Mouse (Mus musculus): ENCODE results near the gene Rps19bp1.
A peak's percentile ranks its signal among the peaks of the same experiment; 100 is the strongest.

The Rps19bp1 gene

DNA sequence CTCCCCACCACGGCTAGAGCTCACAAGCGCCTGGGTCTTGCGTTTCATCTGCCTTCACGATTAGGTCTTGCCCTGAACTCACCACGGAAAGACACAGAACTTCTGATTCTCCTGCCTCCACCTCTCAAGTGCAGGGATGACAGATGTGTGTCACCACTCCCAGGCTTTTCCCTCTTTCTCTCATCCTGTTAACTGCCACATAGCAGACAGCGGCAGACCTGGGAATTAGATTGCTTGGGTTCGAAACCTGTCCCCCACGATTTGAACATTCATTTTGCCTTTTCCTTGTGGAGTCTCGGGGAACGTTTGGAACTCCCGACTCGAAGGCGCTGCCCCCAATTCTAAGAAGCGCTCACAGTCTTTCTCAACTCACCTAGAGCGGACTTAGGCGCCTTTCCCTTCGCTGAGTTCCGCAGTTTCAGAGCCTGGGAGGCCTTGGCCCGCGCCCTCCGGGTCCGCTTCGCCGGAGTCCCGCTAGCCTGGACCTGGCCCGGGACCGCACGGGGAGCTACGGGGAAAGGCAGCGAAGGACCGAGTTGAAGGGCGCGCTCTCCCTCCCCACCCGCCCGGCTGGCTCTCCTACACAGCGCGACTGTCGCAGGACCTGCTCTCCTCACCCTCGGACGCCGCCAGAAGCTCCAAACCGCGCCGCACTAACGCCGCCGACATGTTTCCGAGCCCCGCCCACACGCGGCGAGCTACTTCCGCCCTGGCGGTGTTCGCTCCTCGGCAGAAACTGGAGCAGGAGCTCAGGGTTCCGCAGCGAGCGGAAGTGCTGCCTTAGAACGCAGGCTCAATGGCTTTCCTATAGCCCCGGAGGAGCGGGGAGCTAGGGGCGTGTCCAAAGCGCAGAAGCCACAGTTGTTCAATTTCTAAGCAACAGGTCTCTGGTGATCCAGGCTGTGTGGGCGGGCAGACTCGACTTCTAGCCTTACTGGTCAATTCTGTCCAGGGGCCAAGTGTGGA lies at the start of gene Rps19bp1:
Gene Rps19bp1 (minus strand): TSS at position 706 of the 966 bp plus-strand sequence.
- DNase-seq, result peak; percentile 85

DNA sequence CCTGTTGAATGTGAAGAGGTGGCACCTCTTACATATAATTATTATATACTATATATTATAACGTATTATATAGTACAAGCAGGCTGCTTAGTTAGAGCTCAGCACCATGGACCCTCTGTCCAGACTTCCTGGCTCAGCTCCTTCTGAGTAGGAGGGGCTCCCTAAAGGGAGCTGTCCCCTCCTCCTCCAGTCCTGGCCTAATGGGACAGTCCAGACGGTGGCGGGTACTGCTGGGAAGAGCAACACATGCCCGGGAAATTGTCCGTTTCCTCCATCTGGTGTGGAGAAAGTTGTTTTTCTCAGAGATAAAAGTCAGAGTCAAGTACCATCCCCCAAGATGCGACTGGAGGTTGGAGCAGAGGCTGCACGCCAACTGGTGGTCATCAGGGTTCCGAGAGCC lies 42.0 kb upstream of the Rps19bp1 start:
- DNase-seq, result no peak

DNA sequence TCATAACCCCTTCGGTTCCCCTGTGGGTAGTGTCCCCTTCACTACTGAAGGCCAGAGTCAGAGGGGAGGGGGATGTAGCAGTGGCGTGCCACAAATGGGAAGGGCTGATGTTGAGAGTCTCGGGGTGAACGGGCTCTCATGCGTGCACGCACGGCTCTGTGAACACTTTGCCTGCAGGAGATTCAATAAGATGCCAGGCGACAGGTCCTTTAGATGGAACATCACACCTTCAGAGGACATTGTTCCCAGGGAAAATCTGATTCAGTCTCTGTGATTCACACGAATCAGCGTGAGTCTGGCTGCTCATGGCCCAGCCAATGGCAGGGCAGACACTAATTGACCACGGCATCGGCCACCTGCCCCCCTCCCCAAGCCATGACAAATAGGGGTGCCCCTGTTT lies 40.1 kb upstream of the Rps19bp1 start:
- no peak for DNase-seq

DNA sequence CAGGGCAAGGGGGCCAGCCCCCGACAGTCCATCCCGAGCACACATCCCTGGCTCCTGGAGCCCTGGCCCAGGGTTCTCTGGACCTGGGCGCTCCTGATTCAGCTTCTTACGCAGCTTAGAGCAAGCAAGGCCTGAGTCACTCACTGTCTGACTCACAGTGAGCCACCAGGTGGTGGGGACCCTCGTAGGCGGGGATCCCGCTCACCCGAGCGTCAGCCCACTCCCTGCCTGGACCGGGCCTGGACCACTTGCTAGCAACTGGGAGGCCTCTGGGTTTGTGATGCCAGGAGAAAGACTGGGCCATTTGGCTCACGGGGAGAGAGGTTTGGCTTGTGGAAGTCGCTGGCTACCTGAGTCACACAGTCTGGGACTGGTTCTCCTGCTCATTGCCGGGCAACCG lies 39.7 kb upstream of the Rps19bp1 start:
- peak; percentile 60 for DNase-seq

DNA sequence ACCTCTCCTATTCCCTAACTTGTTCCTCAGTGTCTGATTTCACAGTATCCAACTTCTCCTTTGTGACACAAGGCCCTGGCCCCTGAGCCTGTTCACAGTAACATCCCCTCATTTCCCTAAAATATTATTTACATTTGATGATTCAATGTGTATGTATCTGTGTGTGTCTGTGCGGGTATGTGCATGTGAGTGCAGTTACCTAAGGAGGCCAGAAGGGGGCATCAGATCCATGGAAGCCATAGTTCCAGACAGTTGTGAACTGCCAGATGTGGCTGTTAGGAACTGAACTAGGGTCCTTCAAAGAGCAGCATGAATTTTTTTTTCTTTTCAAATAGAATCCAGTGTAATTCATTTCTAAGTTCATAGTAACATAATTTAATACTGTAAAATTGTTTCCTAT lies 33.0 kb upstream of the Rps19bp1 start:
- DNase-seq, result no peak

DNA sequence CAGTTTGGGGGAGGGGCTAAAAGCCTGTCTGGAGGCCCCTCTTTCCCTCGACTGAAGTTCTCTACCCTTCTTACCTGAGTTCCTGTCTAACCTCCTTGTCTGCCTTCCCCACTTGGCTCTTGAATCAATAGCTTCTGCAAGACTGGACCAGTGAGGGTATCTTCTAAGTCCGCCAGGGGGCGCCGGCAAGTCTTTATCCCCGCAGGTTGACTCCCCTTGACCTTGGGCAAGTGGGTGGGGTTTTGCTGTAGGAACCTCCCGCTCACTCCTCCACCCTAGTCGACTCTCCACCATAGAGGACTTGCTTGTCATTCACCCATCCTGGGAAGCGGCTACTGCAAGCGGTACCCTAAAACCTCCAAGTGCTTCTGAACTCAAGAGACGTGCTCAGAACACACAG lies 25.3 kb upstream of the Rps19bp1 start:
- peak; percentile 71 for DNase-seq

DNA sequence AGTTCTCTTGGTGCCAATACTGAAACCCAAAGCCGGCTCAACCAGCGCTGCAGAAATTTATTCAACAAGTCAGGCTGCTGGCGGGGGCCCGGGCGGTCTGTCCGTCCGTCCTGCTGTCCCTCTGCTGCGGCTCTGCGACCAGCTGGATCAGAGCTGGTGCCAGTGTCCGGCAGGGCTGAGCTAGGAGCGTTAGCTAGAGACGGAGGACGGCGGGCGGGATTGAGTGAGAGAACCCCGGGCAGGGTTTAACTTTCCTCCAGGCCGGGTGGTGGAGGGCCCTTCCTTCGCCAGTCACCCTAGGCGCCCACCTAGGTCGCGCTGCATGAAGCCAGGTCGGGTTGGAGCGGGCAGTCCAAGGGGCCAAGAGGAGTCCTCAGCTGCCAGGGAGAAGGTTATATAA lies 23.9 kb upstream of the Rps19bp1 start:
- no peak for DNase-seq

DNA sequence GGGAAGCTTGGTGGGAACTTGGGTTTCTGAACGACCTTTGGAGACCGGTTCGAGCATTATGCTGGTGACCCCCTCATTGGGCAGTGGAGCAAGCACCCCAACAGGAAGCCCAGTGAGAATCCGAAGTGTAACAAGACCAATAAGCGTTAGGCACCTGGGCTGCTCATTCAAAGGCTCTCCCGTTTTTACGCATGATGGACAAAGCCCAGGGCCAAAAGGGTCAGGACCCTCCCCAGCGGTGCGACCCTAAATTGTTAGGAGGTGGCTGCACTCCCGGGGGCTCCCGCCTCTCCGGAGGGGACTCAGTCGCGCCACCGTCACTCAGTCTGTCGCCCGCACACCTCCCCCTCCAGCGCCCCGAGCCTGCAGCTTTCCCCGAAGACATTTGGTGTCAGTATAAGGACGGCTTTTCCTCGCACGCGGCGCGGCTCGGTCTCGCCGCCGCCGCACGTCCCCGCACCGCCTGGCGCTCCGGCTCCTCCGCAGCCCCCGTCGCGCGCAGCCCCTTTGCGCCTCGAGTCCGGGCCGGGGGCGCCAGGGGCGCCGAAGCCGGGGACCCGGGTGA lies 22.8 kb upstream of the Rps19bp1 start, which contains the start of gene Cacna1i:
Gene Cacna1i (plus strand): TSS at position 388 of the 565 bp plus-strand sequence.
- peak; percentile 77 for DNase-seq

DNA sequence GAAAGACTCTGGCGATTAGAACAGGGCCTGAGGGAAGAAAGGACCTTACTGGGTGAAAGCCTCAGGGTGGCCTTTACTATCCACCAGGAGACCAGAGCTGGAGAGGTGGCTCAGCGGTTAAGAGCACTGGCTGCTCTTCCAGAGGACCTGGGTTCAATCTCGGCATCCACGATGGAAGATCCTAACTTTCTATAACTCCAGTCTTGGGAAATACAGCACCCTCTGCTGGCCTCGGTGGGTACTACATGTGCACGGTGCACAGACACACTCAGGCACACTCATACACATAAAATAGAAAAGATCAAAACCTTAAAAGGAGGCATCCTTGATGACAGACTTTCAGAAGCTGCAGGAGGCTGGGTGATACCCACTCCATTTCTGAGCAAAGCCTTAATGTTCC lies 16.5 kb upstream of the Rps19bp1 start:
- no peak for DNase-seq

DNA sequence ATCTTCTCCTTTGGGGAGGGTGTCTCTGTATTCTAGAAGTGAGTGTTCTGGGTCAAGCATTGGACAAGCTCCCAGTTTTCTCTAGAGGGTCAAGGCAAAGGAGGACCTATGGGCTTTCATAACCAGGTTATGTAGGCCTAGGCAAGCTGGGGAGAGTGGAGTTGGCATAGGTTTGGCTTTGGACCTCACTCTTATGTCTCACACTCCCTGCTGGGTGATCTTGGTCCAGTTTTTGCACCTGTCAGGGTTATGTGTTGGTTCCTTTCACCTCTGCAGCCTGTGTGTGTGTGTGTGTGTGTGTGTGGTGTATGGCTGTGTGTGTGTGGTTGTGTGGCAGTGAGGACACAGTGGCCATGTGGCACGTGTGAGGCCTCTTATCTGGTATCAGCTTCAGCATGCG lies 14.9 kb upstream of the Rps19bp1 start:
- no peak for DNase-seq

DNA sequence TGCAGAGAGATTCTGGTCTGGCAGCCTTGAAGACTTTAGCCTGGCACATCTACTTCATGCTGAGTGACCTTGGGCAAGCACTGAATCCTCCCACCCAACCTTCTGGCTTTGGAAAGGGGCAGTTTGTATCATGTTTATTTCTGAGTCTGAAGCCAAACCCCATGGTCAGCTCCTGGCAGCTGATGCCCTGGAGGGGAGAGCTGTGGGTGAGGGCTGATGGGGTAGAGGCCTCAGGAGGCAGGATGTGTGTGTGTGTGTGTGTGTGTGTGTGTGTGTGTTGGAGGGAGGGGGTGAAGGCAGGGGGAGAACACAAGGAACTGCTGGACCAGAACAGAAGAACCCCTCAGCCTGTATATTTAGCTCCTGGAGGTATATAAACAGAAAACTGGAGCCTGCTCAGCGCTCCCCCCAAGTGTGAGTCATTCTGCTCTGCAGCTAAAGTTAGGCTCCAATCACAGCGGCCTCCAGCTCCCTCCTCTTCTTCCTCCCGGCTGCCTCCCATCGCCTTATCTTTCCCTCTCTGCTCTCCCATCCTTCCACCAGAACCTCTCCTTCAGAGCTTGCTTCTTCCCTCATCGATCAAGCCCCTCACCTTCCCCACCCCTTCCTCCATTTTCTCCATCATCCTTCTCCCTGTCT lies 14.1 kb upstream of the Rps19bp1 start:
- DNase-seq, result peak; percentile 74

DNA sequence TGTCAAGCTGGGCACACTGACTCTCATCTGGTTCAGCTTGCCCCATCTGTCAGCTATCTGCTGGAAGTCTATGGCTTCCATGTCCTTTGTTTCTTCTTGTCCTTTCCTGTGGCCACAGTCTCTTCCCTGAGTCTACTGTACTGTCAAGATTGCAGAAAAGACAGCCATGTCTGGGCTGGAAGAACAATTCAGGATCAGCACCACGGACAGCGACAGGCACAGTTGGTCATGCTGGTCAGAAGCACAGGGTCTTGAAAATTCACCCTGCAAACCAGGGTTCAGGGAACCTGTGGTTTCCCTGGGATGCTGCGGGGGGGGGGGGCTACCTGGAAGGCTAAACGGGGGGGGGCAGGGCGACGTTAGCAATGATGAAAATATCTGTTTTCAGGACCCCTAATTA lies 13.5 kb upstream of the Rps19bp1 start:
- DNase-seq, result no peak

DNA sequence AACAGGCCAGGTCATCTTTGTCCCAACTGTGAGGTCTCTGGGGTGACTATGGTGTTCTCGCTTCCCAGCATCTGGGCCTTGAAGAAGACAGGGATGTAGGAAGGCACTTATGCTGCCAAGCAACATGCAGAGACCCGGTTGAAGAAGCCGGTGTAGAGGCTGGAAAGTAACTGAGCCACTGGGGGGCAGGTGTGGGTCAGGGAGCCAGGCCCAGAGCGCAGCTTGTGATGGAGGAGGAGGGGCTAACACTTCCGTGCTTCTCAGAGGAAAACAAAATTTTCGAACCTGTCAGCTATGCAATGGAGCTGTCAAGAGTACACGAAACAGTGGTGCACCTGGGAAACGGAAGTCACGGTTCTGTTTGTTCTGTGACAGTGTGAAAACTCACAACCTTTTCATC lies 13.0 kb upstream of the Rps19bp1 start:
- no peak for DNase-seq

DNA sequence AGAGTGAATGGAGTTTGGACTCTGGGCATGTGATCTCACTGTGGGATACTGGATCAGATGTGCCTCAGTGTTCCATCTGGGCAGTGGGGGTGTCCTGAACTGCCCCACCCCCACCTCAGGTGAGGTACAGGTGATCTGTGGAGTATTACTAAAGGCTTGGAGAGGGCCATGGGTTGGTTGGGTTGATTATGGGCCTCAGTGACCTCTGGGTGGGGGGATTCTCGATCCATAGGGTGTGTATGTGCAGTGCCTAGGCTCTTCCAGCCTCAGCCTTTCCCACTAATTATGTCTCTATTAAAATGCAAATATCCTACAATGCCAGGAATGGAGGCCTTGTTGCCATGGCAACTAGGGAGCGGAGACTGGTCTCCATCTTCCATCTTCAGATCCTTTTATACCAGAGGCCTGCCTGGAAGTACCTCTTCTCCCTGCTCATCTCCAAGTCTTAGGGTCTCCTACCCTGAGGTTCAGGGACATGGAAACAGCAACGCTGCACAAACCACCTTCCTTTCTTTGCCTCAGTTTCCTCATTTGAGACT lies 7.8 kb upstream of the Rps19bp1 start:
- DNase-seq, result no peak

DNA sequence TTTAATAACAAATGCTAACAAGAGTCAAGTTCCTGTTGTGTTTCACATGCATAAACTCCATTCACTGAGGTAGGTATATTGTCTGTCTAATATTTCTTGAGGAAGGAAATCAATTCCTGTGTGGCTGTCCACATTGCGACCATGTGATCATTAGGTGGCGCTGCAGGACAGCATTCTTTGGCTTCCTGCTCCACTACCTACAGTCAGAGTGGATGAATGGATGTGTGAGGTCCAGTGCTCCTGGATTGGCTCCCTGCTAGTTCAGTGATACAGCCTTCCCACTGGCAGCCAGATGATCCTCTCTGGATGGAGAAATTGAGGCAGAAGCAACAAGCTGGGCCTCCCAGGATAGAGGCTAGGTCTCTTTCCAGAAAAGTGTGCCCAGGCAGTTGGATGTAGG lies 2.2 kb upstream of the Rps19bp1 start:
- peak; percentile 67 for DNase-seq

DNA sequence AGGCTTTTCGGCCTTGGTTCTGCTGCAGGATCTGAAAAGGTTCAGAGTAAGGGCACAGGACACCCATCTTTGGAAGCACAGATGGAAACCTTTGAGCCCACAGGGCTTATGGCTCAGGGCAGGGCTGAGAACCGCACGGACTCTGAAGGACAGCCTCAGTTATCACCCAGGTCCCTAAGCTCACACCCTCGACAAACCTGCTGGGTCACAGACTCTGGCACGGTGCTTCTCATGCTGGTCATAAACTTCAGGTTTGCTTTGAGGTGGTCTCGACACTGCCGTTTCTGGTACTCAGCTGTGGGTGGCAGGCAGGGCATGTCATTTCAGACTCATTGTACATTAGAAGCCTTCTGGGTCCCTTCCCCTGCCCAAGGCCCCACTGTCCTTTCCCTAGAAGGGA lies 3.0 kb downstream of the Rps19bp1 start:
- no peak for DNase-seq

DNA sequence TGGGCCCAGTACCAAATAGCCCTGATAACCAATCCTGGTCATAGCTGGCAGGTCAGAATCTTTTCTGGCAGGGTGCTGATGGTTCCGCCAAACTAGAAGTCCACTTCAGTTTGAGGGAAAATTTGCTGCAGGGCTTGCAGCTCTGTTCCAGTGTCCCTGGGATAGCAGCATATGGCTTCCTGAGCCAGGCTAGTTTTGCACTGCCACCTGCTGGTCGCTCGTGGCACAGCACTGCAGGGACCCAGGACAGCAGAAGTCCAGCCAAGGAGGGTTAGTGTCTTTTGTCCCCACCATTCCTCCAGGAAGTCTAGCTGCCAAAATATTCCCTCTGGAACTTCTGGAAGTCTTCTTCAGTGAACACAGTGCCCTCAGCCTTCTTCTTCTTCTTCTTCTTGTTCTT lies 3.4 kb downstream of the Rps19bp1 start:
- DNase-seq, result peak; percentile 77

DNA sequence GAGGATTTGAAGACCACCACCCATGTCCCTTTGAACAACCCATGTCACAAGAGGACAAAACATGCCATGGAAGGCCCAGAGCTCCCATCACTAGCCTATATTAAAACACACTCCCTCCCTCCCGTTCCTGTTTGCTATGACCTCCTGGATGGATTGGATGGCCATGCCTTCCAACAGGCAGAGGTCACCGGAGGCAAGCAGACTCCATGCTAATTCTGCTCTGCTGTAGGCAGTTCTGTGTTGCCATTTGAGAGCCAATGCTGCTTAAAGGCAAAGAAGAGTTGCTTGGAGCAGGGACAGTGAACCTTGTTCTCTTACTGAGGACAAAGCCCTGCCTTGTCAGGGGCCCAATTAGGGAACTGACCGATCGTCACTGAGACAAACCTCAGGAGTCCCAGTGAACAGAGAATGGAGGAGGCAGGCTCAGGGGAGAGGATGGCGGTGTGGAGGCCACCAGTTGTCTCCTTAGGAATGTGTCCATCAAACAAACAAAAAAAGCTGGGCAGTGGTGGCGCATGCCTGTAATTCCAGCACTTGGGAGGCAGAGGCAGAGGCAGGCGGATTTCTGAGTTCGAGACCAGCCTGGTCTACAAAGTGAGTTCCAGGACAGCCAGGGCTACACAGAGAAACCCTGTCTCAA lies 4.6 kb downstream of the Rps19bp1 start:
- DNase-seq, result no peak

DNA sequence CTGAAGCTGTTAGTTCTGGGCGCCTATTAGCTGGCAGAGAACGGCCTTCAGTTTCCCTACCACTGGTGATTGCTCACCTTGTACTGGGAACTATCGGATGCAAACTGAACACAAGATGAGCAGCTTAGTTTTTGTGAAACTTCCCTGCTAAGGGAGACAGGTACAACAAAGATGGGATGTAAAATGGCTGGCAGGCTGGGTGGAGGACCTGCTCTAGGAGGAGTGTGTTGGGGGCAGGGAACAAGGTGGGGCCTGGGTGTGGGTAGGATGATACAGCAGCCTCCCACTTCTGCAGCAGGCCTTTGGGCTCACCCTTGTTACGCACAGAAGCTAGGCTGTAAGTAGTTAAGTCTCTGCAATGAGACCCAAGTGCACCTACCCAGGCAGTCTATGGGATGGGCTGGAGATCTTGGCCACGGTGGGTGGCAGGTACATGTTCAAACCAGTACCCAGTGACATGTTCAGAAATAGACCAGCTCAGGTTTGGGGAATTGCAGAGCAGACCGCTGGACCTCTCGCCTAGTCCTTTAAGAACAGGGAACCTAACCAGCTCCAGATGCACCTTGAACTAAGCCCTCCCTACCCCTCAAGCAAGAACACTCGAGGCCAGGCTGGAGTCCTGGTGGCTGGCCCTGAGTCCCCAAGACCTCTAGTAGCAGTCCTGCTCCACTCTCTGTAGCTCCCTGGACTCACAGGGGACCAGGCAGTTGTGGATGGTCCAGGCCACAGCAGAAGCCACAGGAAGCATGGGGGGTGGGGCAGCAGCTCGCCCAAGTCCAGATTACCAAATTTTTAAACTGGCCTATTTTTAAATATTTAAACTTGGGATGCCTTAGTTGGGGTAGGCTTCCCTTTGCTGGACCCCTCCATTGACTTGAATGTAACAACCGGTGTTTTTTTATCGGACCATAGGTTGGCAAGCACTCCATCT lies 5.6 kb downstream of the Rps19bp1 start:
- DNase-seq, result no peak

DNA sequence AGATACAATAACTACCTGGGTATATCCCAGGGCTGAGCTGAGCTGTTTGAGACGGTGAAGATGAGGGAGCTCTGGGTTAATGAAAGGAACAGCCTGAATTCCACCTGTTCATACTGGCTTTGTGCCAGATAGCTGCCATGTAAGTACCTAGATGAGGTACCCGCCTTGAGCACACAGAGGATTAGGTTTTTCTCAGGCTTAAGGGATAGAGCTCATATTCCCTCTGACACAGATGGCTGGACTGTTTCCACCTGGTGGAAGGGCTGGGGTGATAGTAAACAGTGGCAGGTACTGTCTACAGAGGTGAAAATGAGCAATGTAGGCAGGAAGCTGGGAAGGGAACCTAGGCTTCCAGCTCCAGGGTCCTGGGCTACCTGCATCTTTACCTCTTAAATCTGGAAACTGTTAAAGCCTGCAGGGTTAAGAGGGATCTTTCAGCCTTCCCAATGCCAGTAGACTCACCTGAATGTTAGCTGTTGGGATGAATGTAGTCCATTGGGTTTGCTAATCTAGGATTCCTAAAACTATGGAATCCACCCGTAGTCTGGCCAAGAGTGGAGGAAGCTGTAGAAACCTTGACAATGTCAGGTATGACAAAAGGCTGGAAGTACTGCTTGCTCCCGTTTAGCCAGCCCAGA lies 6.4 kb downstream of the Rps19bp1 start:
- DNase-seq, result no peak

Data from right cerebral cortex, postnatal 25 days (tissue).